Mouse (Mus musculus): ENCODE measurements at regions not wholly inside any gene's neighbourhood (a gene's known extent, or its start where the extent isn't known, plus 50 kb on each side); places are given as distances from the start of the nearest gene placed in this dataset.
A peak's percentile ranks its signal among the peaks of the same experiment; 100 is the strongest.

- Histone ChIP-seq H3K27ac (ENCODE audit: low read depth, low read length) (no peak overlapping the region), H3K27me3 (ENCODE audit: insufficient read depth, low read length) (no peaks in the 10 kb centered on the region), H3K36me3 (ENCODE audit: insufficient read depth, low read length) (no peaks in the 10 kb centered on the region), H3K4me1 (ENCODE audit: insufficient read depth, low read length) (no peaks in the 10 kb centered on the region), H3K4me2 (ENCODE audit: low read depth, low read length, poor library complexity, severe bottlenecking) (no peak overlapping the region), H3K9ac (replicated peaks; ENCODE audit: low read length, poor library complexity, severe bottlenecking) (no peak overlapping the region), H3K9me3 (ENCODE audit: low read length) (no peaks in the 10 kb centered on the region), H3K4me3 (ENCODE audit: low read depth, low read length) (no peak overlapping the region)
- DNase-seq (ENCODE audit: low spot score) (no peak), ATAC-seq (ENCODE audit: low FRiP score) (peak; percentile 48; the same call in 1 of the 2 replicates)
- TF ChIP-seq CTCF (IDR thresholded peaks at IDR 0.05) = no peak
- WGBS = 56% methylated on average over 11 of the region's 11 CpGs
Measured at GRCm38 (mm10) chr13:92911660-92912284, 67.2 kb downstream of the Mtx3 start.

GRCm38 (mm10) chr13:92912661-92913060 is 68.1 kb downstream of the Mtx3 start:
- Histone ChIP-seq H3K36me3 (ENCODE audit: insufficient read depth, low read length) (no peaks in the 10 kb centered on the region), H3K4me2 (ENCODE audit: low read depth, low read length, poor library complexity, severe bottlenecking) (no peak overlapping the region), H3K4me3 (ENCODE audit: low read depth, low read length) (no peak overlapping the region), H3K9me3 (ENCODE audit: low read length) (no peaks in the 10 kb centered on the region), H3K4me1 (ENCODE audit: insufficient read depth, low read length) (no peaks in the 10 kb centered on the region), H3K27ac (ENCODE audit: low read depth, low read length) (no peak overlapping the region), H3K27me3 (ENCODE audit: insufficient read depth, low read length) (no peaks in the 10 kb centered on the region), H3K9ac (replicated peaks; ENCODE audit: low read length, poor library complexity, severe bottlenecking) (no peak overlapping the region)
- no peak for DNase-seq (ENCODE audit: low spot score)
- 83% methylated on average over 2 of the region's 2 CpGs for WGBS
- no peak for TF ChIP-seq CTCF (IDR thresholded peaks at IDR 0.05)
- ATAC-seq (ENCODE audit: low FRiP score) = no peak

GRCm38 (mm10) chr13:92914631-92915030 is 70.1 kb downstream of the Mtx3 start:
- WGBS = 95% methylated on average over 3 of the region's 3 CpGs
- Histone ChIP-seq H3K9me3 (ENCODE audit: low read length) (no peaks in the 10 kb centered on the region), H3K4me3 (ENCODE audit: low read depth, low read length) (no peak overlapping the region), H3K9ac (replicated peaks; ENCODE audit: low read length, poor library complexity, severe bottlenecking) (no peak overlapping the region), H3K4me1 (ENCODE audit: insufficient read depth, low read length) (no peaks in the 10 kb centered on the region), H3K27me3 (ENCODE audit: insufficient read depth, low read length) (no peaks in the 10 kb centered on the region), H3K4me2 (ENCODE audit: low read depth, low read length, poor library complexity, severe bottlenecking) (no peak overlapping the region), H3K36me3 (ENCODE audit: insufficient read depth, low read length) (no peaks in the 10 kb centered on the region), H3K27ac (ENCODE audit: low read depth, low read length) (no peak overlapping the region)
- ATAC-seq (ENCODE audit: low FRiP score) (no peak), DNase-seq (ENCODE audit: low spot score) (no peak)
- TF ChIP-seq CTCF (IDR thresholded peaks at IDR 0.05) = no peak

- DNase-seq (ENCODE audit: low spot score) (no peak), ATAC-seq (ENCODE audit: low FRiP score) (no peak)
- H3K4me1 ChIP-seq (ENCODE audit: insufficient read depth, low read length) = no peaks in the 10 kb centered on the region
- 89% methylated on average over 2 of the region's 2 CpGs for WGBS
- H3K9me3 ChIP-seq (ENCODE audit: low read length) = no peaks in the 10 kb centered on the region
- H3K4me2 ChIP-seq (ENCODE audit: low read depth, low read length, poor library complexity, severe bottlenecking) = no peak overlapping the region
- H3K4me3 ChIP-seq (ENCODE audit: low read depth, low read length) = no peak overlapping the region
- no peaks in the 10 kb centered on the region for H3K36me3 ChIP-seq (ENCODE audit: insufficient read depth, low read length)
- H3K27ac ChIP-seq (ENCODE audit: low read depth, low read length) = no peak overlapping the region
- H3K9ac ChIP-seq (replicated peaks; ENCODE audit: low read length, poor library complexity, severe bottlenecking) = no peak overlapping the region
- H3K27me3 ChIP-seq (ENCODE audit: insufficient read depth, low read length) = no peaks in the 10 kb centered on the region
- TF ChIP-seq CTCF (IDR thresholded peaks at IDR 0.05) = no peak
Measured at GRCm38 (mm10) chr13:92915221-92915839, 70.8 kb downstream of the Mtx3 start.

- Histone ChIP-seq H3K4me1 (ENCODE audit: insufficient read depth, low read length) (no peaks in the 10 kb centered on the region), H3K4me2 (ENCODE audit: low read depth, low read length, poor library complexity, severe bottlenecking) (no peak overlapping the region), H3K36me3 (ENCODE audit: insufficient read depth, low read length) (no peaks in the 10 kb centered on the region), H3K27me3 (ENCODE audit: insufficient read depth, low read length) (no peaks in the 10 kb centered on the region), H3K9me3 (ENCODE audit: low read length) (no peaks in the 10 kb centered on the region), H3K27ac (ENCODE audit: low read depth, low read length) (no peak overlapping the region), H3K9ac (replicated peaks; ENCODE audit: low read length, poor library complexity, severe bottlenecking) (no peak overlapping the region), H3K4me3 (ENCODE audit: low read depth, low read length) (no peak overlapping the region)
- 92% methylated on average over 5 of the region's 5 CpGs for WGBS
- TF ChIP-seq CTCF (IDR thresholded peaks at IDR 0.05) = no peak
- no peak for ATAC-seq (ENCODE audit: low FRiP score)
- DNase-seq (ENCODE audit: low spot score) = peak; percentile 9
Measured at GRCm38 (mm10) chr13:92915948-92916710, 71.6 kb downstream of the Mtx3 start.

GRCm38 (mm10) chr13:92919882-92920281 is 75.3 kb downstream of the Mtx3 start:
- Histone ChIP-seq H3K27ac (ENCODE audit: low read depth, low read length) (no peak overlapping the region), H3K9ac (replicated peaks; ENCODE audit: low read length, poor library complexity, severe bottlenecking) (no peak overlapping the region), H3K27me3 (ENCODE audit: insufficient read depth, low read length) (no peaks in the 10 kb centered on the region), H3K4me3 (ENCODE audit: low read depth, low read length) (no peak overlapping the region), H3K9me3 (ENCODE audit: low read length) (no peaks in the 10 kb centered on the region), H3K4me1 (ENCODE audit: insufficient read depth, low read length) (no peaks in the 10 kb centered on the region), H3K36me3 (ENCODE audit: insufficient read depth, low read length) (no peaks in the 10 kb centered on the region), H3K4me2 (ENCODE audit: low read depth, low read length, poor library complexity, severe bottlenecking) (no peak overlapping the region)
- DNase-seq (ENCODE audit: low spot score) = no peak
- no peak for ATAC-seq (ENCODE audit: low FRiP score)
- 88% methylated on average over 2 of the region's 2 CpGs for WGBS
- TF ChIP-seq CTCF (IDR thresholded peaks at IDR 0.05) = no peak
